Mouse (Mus musculus): ENCODE measurements at regions not wholly inside any gene's neighbourhood (a gene's known extent, or its start where the extent isn't known, plus 50 kb on each side); places are given as distances from the start of the nearest gene placed in this dataset.
A peak's percentile ranks its signal among the peaks of the same experiment; 100 is the strongest.

- no peaks in the 10 kb centered on the region for H3K27me3 ChIP-seq (ENCODE audit: control insufficient read depth, insufficient read depth, low read depth, low read length)
- H3K4me2 ChIP-seq (ENCODE audit: low read depth, low read length) = no peak overlapping the region
- H3K4me3 ChIP-seq (ENCODE audit: low read length) = no peak overlapping the region
- no peaks in the 10 kb centered on the region for H3K9me3 ChIP-seq (ENCODE audit: control insufficient read depth, low read length)
- H3K9ac ChIP-seq (ENCODE audit: low read length) = no peak overlapping the region
- no peaks in the 10 kb centered on the region for H3K36me3 ChIP-seq (ENCODE audit: control insufficient read depth, insufficient read depth, low read length)
- ATAC-seq (ENCODE audit: low read depth) = no peak
- WGBS = 58% methylated on average over 10 of the region's 10 CpGs
- H3K27ac ChIP-seq (ENCODE audit: low read length) = no peak overlapping the region
- H3K4me1 ChIP-seq (replicated peaks; ENCODE audit: control insufficient read depth, insufficient read depth, low read length) = no peaks in the 10 kb centered on the region
These were observed 85.7 kb upstream of the Xcl1 start for GRCm38 (mm10) chr1:165020960-165021563.

DNA sequence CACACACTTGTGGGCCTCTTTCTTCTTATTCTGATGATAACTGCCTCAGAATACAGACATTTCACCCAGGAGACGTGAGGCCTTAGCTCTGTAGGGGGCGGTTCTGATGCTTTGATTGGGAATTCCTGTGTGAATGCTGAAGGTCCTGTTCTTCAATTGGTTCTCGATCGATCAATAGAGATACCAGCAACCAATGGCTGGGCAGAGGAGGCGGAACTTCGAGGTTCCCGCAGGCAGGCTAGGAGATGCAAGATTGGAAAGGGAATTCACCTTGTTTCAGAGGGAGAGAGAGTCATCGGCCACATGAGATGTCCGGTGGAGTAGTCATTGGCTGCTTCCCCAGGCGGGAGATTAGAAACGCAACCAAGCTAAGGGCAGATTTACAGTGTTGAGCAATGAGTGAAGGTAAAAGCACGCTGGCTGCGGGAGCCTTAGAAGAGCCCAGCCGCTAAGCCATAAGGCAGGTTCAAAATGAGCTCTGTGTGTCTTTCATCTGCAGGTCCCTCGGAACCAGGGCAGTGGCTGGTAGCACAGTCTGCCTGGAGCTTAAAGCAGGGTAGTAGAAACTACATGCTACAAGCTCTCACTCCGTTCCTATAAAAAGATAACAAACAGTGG lies 83.5 kb upstream of the Xcl1 start:
- H3K4me1 ChIP-seq (replicated peaks; ENCODE audit: control insufficient read depth, insufficient read depth, low read length) = no peaks in the 10 kb centered on the region
- no peaks in the 10 kb centered on the region for H3K9me3 ChIP-seq (ENCODE audit: control insufficient read depth, low read length)
- no peaks in the 10 kb centered on the region for H3K27me3 ChIP-seq (ENCODE audit: control insufficient read depth, insufficient read depth, low read depth, low read length)
- 16% methylated on average over 16 of the region's 16 CpGs for WGBS
- peak; percentile 77 for ATAC-seq (ENCODE audit: low read depth)
- peak overlapping the region; percentile 44 for H3K4me2 ChIP-seq (ENCODE audit: low read depth, low read length)
- no peak overlapping the region for H3K27ac ChIP-seq (ENCODE audit: low read length)
- H3K36me3 ChIP-seq (ENCODE audit: control insufficient read depth, insufficient read depth, low read length) = no peaks in the 10 kb centered on the region
- peak overlapping the region; percentile 25 for H3K4me3 ChIP-seq (ENCODE audit: low read length)
- H3K9ac ChIP-seq (ENCODE audit: low read length) = no peak overlapping the region

GRCm38 (mm10) chr1:165018236-165018635 lies 82.9 kb upstream of the Xcl1 start:
- H3K4me3 ChIP-seq (ENCODE audit: low read length) = no peak overlapping the region
- H3K9me3 ChIP-seq (ENCODE audit: control insufficient read depth, low read length) = no peaks in the 10 kb centered on the region
- no peaks in the 10 kb centered on the region for H3K27me3 ChIP-seq (ENCODE audit: control insufficient read depth, insufficient read depth, low read depth, low read length)
- ATAC-seq (ENCODE audit: low read depth) = no peak
- no peak overlapping the region for H3K27ac ChIP-seq (ENCODE audit: low read length)
- 84% methylated on average over 4 of the region's 4 CpGs for WGBS
- H3K4me2 ChIP-seq (ENCODE audit: low read depth, low read length) = no peak overlapping the region
- no peak overlapping the region for H3K9ac ChIP-seq (ENCODE audit: low read length)
- H3K36me3 ChIP-seq (ENCODE audit: control insufficient read depth, insufficient read depth, low read length) = no peaks in the 10 kb centered on the region
- no peaks in the 10 kb centered on the region for H3K4me1 ChIP-seq (replicated peaks; ENCODE audit: control insufficient read depth, insufficient read depth, low read length)

DNA sequence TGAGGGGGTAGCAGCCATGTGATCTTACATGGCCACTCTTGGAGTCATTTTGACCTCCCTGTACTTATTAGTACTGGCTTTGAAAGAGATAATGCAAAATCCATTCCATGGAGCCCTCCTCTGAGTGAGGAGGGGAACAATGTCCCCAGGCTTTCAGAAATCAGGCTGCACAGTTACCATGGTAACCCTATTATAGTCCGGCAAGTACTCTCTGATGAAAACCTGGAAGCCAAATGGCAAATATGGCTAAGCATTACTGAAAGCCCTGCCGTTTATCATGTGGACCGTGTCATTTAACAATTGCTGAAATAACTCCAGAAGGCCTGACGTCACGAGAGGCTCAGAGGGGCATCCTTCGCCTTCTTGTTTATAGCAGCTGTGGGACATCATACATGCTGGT lies 82.5 kb upstream of the Xcl1 start:
- ATAC-seq (ENCODE audit: low read depth) = no peak

DNA sequence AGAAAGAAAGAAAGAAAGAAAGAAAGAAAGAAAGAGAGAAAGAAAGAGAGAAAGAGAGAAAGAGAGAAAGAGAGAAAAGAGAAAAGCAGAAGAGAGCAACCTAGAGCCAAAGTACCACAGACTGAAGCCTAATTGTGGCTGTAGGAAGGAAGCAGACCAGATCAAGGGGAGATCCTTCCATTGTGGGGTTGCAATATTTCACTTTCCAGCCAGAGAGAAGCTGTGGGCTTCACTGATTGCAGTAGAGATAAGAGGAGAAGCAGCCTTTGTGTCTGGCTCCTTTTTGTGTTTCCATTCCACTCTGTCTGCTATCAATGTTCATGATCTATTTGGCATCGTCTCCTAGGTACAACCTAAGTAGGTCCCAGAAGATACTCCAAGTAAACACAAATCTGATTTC lies 79.0 kb upstream of the Xcl1 start:
- Histone ChIP-seq H3K4me1 (replicated peaks; ENCODE audit: control insufficient read depth, insufficient read depth, low read length) (no peaks in the 10 kb centered on the region), H3K4me2 (ENCODE audit: low read depth, low read length) (no peak overlapping the region), H3K9ac (ENCODE audit: low read length) (no peak overlapping the region), H3K36me3 (ENCODE audit: control insufficient read depth, insufficient read depth, low read length) (no peaks in the 10 kb centered on the region), H3K9me3 (ENCODE audit: control insufficient read depth, low read length) (no peaks in the 10 kb centered on the region), H3K4me3 (ENCODE audit: low read length) (no peak overlapping the region), H3K27ac (ENCODE audit: low read length) (no peak overlapping the region), H3K27me3 (ENCODE audit: control insufficient read depth, insufficient read depth, low read depth, low read length) (no peaks in the 10 kb centered on the region)
- 57% methylated on average over 1 of the region's 1 CpGs for WGBS
- no peak for ATAC-seq (ENCODE audit: low read depth)

More for the DNA sequence above, 82.5 kb upstream of the Xcl1 start:
- Histone ChIP-seq H3K9me3 (ENCODE audit: control insufficient read depth, low read length) (no peaks in the 10 kb centered on the region), H3K4me1 (replicated peaks; ENCODE audit: control insufficient read depth, insufficient read depth, low read length) (no peaks in the 10 kb centered on the region), H3K4me2 (ENCODE audit: low read depth, low read length) (no peak overlapping the region), H3K27ac (ENCODE audit: low read length) (no peak overlapping the region), H3K36me3 (ENCODE audit: control insufficient read depth, insufficient read depth, low read length) (no peaks in the 10 kb centered on the region), H3K27me3 (ENCODE audit: control insufficient read depth, insufficient read depth, low read depth, low read length) (no peaks in the 10 kb centered on the region), H3K9ac (ENCODE audit: low read length) (no peak overlapping the region), H3K4me3 (ENCODE audit: low read length) (no peak overlapping the region)
- 76% methylated on average over 6 of the region's 6 CpGs for WGBS

- Histone ChIP-seq H3K9ac (ENCODE audit: low read length) (no peak overlapping the region), H3K4me2 (ENCODE audit: low read depth, low read length) (no peak overlapping the region), H3K36me3 (ENCODE audit: control insufficient read depth, insufficient read depth, low read length) (no peaks in the 10 kb centered on the region), H3K9me3 (ENCODE audit: control insufficient read depth, low read length) (no peaks in the 10 kb centered on the region), H3K4me1 (replicated peaks; ENCODE audit: control insufficient read depth, insufficient read depth, low read length) (no peaks in the 10 kb centered on the region), H3K27ac (ENCODE audit: low read length) (peak overlapping the region; percentile 31), H3K4me3 (ENCODE audit: low read length) (no peak overlapping the region), H3K27me3 (ENCODE audit: control insufficient read depth, insufficient read depth, low read depth, low read length) (no peaks in the 10 kb centered on the region)
- 54% methylated on average over 2 of the region's 2 CpGs for WGBS
- ATAC-seq (ENCODE audit: low read depth) = no peak
These were observed 78.1 kb upstream of the Xcl1 start for GRCm38 (mm10) chr1:165013428-165013827.

GRCm38 (mm10) chr1:165012376-165012775 lies 77.0 kb upstream of the Xcl1 start:
- Histone ChIP-seq H3K4me3 (ENCODE audit: low read length) (no peak overlapping the region), H3K9ac (ENCODE audit: low read length) (no peak overlapping the region), H3K27me3 (ENCODE audit: control insufficient read depth, insufficient read depth, low read depth, low read length) (no peaks in the 10 kb centered on the region), H3K27ac (ENCODE audit: low read length) (no peak overlapping the region), H3K4me1 (replicated peaks; ENCODE audit: control insufficient read depth, insufficient read depth, low read length) (no peaks in the 10 kb centered on the region), H3K9me3 (ENCODE audit: control insufficient read depth, low read length) (no peaks in the 10 kb centered on the region), H3K36me3 (ENCODE audit: control insufficient read depth, insufficient read depth, low read length) (no peaks in the 10 kb centered on the region), H3K4me2 (ENCODE audit: low read depth, low read length) (no peak overlapping the region)
- ATAC-seq (ENCODE audit: low read depth) = no peak
- 21% methylated on average over 3 of the region's 3 CpGs for WGBS

GRCm38 (mm10) chr1:164999515-164999914 lies 64.2 kb upstream of the Xcl1 start:
- Histone ChIP-seq H3K9me3 (ENCODE audit: control insufficient read depth, low read length) (no peaks in the 10 kb centered on the region), H3K4me1 (replicated peaks; ENCODE audit: control insufficient read depth, insufficient read depth, low read length) (no peaks in the 10 kb centered on the region), H3K4me3 (ENCODE audit: low read length) (no peak overlapping the region), H3K27ac (ENCODE audit: low read length) (no peak overlapping the region), H3K9ac (ENCODE audit: low read length) (no peak overlapping the region), H3K27me3 (ENCODE audit: control insufficient read depth, insufficient read depth, low read depth, low read length) (no peaks in the 10 kb centered on the region), H3K4me2 (ENCODE audit: low read depth, low read length) (no peak overlapping the region), H3K36me3 (ENCODE audit: control insufficient read depth, insufficient read depth, low read length) (no peaks in the 10 kb centered on the region)
- 59% methylated on average over 10 of the region's 10 CpGs for WGBS
- ATAC-seq (ENCODE audit: low read depth) = no peak

- 83% methylated on average over 3 of the region's 3 CpGs for WGBS
- Histone ChIP-seq H3K36me3 (ENCODE audit: control insufficient read depth, insufficient read depth, low read length) (no peaks in the 10 kb centered on the region), H3K4me1 (replicated peaks; ENCODE audit: control insufficient read depth, insufficient read depth, low read length) (no peaks in the 10 kb centered on the region), H3K9me3 (ENCODE audit: control insufficient read depth, low read length) (no peaks in the 10 kb centered on the region), H3K9ac (ENCODE audit: low read length) (no peak overlapping the region), H3K27me3 (ENCODE audit: control insufficient read depth, insufficient read depth, low read depth, low read length) (no peaks in the 10 kb centered on the region), H3K27ac (ENCODE audit: low read length) (no peak overlapping the region), H3K4me2 (ENCODE audit: low read depth, low read length) (no peak overlapping the region), H3K4me3 (ENCODE audit: low read length) (no peak overlapping the region)
- no peak for ATAC-seq (ENCODE audit: low read depth)
These were observed 63.3 kb upstream of the Xcl1 start for GRCm38 (mm10) chr1:164998621-164999020.
